Mouse (Mus musculus) cerebellum, postnatal 25 days (tissue): Measurements from ENCODE around the gene Art5.
A peak's percentile ranks its signal among the peaks of the same experiment; 100 is the strongest.

Experiments used
- DNase-seq, 2 experiments: peaks; one replicate each; pipeline ENCODE4 v3.0.0; 2021; ENCODE audit warnings: mixed read lengths in 2 of 2

Art5 gene

GRCm38 (mm10) chr7:102109171-102109570 lies at the start of gene Art5:
Gene Art5, minus strand, starts transcription at chr7:102109489.
- DNase-seq: no peak

DNA sequence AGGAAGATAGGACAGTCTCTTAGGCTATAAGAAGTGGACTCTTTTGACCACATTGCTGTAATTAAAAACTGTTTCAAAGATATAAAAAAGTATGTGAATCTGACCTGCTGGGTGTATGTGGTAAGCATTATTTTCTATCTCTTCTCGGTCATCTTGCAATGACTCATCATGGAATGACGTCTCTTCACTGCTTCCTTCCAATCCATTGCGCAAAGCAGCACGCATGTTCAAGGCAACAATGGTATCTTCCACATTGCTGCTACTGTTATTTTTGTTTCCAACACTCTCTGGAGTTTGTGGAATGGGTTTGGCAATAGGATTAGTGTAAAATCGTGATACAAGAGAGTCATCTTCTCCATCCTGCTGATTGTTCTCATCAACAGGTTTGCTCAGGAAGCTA lies 44.4 kb upstream of the Art5 start:
- no peak for DNase-seq

DNA sequence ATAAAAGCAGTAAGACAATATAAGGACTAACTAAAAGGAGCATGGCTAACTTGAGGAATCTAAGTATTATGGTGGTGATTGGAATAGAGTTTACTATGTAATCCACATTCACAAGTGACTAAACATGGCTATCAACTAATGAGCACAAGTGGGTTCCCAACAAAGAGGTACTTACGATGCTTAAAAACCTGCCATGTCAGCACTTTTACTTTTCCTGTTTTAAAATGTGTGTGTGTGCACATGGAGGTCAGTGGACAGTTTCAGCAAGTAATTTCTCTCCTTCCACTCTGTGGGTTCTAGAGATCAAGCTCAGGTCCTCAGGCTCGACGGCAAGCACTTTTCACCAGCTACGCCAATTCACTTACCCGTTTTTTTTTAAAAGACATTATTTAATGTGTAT lies 28.6 kb upstream of the Art5 start:
- DNase-seq: no peak

- peak in 1 of 2 experiments; percentile 51 for DNase-seq
Observed at GRCm38 (mm10) chr7:102137464-102137863, 28.2 kb upstream of the Art5 start.

- no peak for DNase-seq
Observed at GRCm38 (mm10) chr7:102132395-102132794, 23.1 kb upstream of the Art5 start.

- no peak for DNase-seq
Observed at GRCm38 (mm10) chr7:102120326-102120725, 11.0 kb upstream of the Art5 start.

GRCm38 (mm10) chr7:102117382-102117781 lies 8.1 kb upstream of the Art5 start:
- no peak for DNase-seq

DNA sequence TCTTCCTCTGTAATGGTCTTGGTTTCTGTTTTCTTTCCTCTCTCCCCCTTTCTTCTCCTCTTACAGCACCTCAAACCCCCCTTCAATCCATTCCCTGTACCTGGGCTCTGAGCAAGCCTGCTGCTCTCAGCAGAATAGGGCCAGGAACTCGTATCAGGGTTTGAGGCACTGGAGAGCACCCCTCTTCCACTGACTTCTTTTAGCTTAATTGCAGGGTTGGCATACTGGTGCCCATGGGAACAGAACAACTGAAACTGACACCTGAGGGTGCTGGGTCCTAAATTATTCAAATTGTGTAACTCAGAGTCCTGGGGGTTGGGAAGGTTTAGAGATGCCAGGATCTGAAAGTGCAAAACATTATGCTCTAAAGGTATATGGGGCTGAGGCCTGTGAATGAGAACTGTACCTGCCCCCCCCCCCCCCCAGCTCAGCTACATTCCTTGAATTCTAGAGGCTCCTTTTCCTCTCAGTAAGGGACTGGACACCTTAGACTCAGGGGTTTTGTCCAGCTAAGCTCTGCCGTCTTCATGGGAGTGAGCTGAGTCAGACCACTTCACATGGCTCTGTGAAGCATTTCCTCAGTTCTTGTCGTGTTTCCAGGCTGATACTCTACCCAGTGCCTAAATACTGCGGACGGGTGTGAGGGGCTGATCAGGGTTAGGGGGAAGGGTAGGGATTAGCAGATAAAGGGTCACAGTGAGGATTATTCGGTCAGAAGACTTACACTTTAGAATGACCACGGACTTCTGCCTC lies 7.5 kb upstream of the Art5 start, which contains the start of gene Chrna10:
Gene Chrna10, minus strand, starts transcription at position 250 of the 753 bp plus-strand sequence.
- DNase-seq: no peak

GRCm38 (mm10) chr7:102113151-102113729 lies 4.0 kb upstream of the Art5 start:
- DNase-seq: no peak

DNA sequence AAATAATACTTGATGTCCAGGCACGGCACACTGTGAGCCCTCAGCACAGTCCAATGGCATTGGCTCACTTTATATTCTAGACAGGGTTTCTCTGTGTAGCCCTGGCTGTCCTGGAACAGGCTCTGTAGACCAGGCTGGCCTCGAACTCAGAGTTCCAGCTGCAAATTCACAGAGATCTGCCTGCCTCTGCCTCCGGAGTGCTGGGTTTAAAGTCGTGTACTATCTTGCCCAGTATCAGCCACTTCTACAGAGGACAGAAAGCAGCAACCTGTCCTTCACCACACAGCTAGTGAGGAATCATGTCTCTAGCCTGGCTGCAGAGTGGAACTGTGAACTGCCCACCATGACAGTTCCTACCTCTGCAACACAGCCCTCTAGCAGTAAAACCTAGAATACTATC lies 457 bp upstream of the Art5 start:
- DNase-seq: no peak

GRCm38 (mm10) chr7:102108206-102108605 lies 1.1 kb downstream of the Art5 start:
- DNase-seq: no peak

- peak; percentile 24 to 37 for DNase-seq
Observed at GRCm38 (mm10) chr7:102106700-102107141, 2.6 kb downstream of the Art5 start.

DNA sequence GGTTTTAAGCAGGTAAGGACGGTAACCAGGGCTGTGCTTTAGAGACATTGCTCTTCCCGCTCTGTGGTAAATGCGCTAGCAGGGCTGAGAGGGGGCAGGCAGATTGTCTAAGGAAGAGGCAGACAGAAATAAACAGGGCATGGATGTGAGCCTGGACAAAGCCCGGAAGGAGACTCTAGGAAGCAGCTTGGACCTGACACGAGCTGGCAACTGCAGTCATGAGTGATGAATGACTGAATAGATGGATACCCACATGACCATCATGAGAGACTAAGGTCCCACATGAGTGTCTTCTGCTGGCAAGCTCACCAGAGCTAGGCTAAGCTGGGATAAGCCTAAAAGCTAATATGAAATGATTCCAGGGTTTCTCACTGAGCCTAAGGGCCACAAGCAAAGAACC lies 5.2 kb downstream of the Art5 start:
- DNase-seq: peak; percentile 54 to 61

DNA sequence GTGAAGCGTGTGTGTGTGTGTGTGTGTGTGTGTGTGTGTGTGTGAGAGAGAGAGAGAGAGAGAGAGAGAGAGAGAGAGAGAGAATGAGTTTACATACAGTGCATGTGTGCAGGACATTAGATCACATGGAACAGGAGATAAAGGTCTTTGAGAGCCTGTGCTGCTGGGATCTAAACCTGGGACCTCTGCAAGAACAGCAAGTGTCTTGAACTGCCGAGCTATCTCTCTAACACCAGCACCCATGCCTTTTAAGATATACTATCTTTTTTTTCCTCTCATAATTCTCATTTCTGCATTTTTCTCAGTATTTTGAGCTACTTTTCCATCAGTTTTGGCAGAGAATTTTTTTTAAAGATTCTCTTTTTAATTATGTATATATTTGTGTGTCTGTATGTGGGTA lies 5.7 kb downstream of the Art5 start:
- no peak for DNase-seq

DNA sequence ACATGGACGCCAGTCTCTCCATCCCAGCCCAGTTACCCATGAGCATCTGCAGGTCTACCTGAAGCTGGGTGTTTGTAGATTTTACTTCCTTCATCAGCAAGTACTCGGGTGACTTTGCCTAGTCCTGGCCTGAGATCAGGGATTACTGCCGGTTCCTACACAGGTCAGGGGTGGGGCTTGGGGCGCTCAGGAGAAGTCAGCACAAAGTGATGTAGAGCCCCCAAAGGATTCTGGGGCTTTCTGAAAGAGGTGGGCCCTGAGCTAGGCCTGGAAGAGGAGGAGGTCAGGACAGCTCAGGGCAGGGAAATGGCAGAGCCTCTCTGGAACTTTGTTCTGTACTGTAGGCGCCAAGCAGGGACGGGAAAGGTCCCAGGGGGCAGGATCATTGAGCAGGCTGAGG lies 6.6 kb downstream of the Art5 start:
- no peak for DNase-seq

- no peak for DNase-seq
Observed at GRCm38 (mm10) chr7:102102241-102102640, 7.0 kb downstream of the Art5 start.

GRCm38 (mm10) chr7:102101487-102101886 lies 7.8 kb downstream of the Art5 start, which contains the start of gene Art1:
Gene Art1, plus strand, starts transcription at chr7:102101743.
- no peak for DNase-seq

- DNase-seq: no peak
Observed at GRCm38 (mm10) chr7:102100868-102101267, 8.4 kb downstream of the Art5 start.

GRCm38 (mm10) chr7:102099760-102100661 lies 9.3 kb downstream of the Art5 start:
- no peak for DNase-seq

GRCm38 (mm10) chr7:102087336-102087735 lies 22.0 kb downstream of the Art5 start:
- peak; percentile 36 to 49 for DNase-seq

DNA sequence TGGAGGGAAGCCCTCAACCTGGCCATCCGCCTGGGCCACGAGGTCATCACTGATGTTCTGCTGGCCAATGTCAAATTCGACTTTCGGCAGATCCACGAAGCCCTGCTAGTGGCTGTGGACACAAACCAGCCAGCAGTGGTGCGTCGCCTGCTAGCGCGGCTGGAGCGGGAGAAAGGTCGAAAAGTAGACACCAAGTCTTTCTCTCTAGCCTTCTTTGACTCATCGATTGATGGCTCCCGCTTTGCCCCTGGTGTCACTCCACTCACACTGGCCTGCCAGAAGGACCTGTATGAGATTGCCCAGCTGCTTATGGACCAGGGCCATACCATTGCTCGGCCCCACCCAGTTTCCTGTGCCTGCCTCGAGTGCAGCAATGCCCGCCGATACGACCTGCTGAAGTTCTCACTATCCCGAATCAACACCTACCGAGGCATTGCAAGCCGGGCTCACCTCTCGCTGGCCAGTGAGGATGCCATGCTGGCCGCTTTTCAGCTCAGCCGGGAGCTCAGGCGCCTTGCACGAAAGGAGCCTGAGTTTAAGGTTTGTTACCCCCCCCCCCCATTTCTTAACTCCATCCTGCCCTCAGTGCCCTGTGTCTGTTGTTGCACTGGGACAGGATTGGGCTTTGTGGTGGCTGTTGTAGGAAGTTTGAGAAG lies 25.1 kb downstream of the Art5 start:
- DNase-seq: no peak

- no peak for DNase-seq
Observed at GRCm38 (mm10) chr7:102082816-102083215, 26.5 kb downstream of the Art5 start, which contains the start of gene Trpc2. Gene Trpc2, plus strand, starts transcription at chr7:102083116.

- no peak for DNase-seq
Observed at GRCm38 (mm10) chr7:102081784-102082183, 27.5 kb downstream of the Art5 start.
